Mouse (Mus musculus): ENCODE data around the gene Apol7e. TPM values are rescaled to one million over a fixed set of nuclear protein-coding genes. Genes with fewer than 3 reads are reported as not detected.

Gene Apol7e
- total and polyA plus RNA-seq, 2 experiments from 2014 or later = not detected

GRCm38 (mm10) chr15:77757586-77758226, 59.0 kb downstream of the Apol7e start:
- H3K9me3 ChIP-seq (ENCODE audit: low read length) = no peaks in the 10 kb centered on the region
- ATAC-seq (ENCODE audit: low FRiP score) (no peak), DNase-seq (ENCODE audit: low spot score) (no peak)
- WGBS = 89% methylated on average over 4 of the region's 4 CpGs
- H3K27me3 ChIP-seq (ENCODE audit: insufficient read depth, low read length) = no peaks in the 10 kb centered on the region
- no peak overlapping the region for H3K9ac ChIP-seq (replicated peaks; ENCODE audit: low read length, poor library complexity, severe bottlenecking)
- H3K36me3 ChIP-seq (ENCODE audit: insufficient read depth, low read length) = peaks cover 14% of the 10 kb centered on the region
- H3K4me3 ChIP-seq (ENCODE audit: low read depth, low read length) = no peak overlapping the region
- TF ChIP-seq CTCF (IDR thresholded peaks at IDR 0.05) = peak; percentile 33; the same call in 1 of the 2 replicates
- H3K4me1 ChIP-seq (ENCODE audit: insufficient read depth, low read length) = no peaks in the 10 kb centered on the region
- H3K27ac ChIP-seq (ENCODE audit: low read depth, low read length) = no peak overlapping the region
- no peak overlapping the region for H3K4me2 ChIP-seq (ENCODE audit: low read depth, low read length, poor library complexity, severe bottlenecking)

GRCm38 (mm10) chr15:77760037-77760436, 61.4 kb downstream of the Apol7e start:
- TF ChIP-seq CTCF (IDR thresholded peaks at IDR 0.05) = no peak
- Histone ChIP-seq H3K4me1 (ENCODE audit: insufficient read depth, low read length) (no peaks in the 10 kb centered on the region), H3K27me3 (ENCODE audit: insufficient read depth, low read length) (no peaks in the 10 kb centered on the region), H3K4me3 (ENCODE audit: low read depth, low read length) (no peak overlapping the region), H3K27ac (ENCODE audit: low read depth, low read length) (no peak overlapping the region), H3K9ac (replicated peaks; ENCODE audit: low read length, poor library complexity, severe bottlenecking) (no peak overlapping the region), H3K36me3 (ENCODE audit: insufficient read depth, low read length) (peaks cover 35% of the 10 kb centered on the region), H3K4me2 (ENCODE audit: low read depth, low read length, poor library complexity, severe bottlenecking) (no peak overlapping the region), H3K9me3 (ENCODE audit: low read length) (no peaks in the 10 kb centered on the region)
- ATAC-seq (ENCODE audit: low FRiP score) (no peak), DNase-seq (ENCODE audit: low spot score) (no peak)
- 94% methylated on average over 13 of the region's 16 CpGs for WGBS

- no peak for DNase-seq (ENCODE audit: low spot score)
- no peaks in the 10 kb centered on the region for H3K27me3 ChIP-seq (ENCODE audit: insufficient read depth, low read length)
- peaks cover 45% of the 10 kb centered on the region for H3K36me3 ChIP-seq (ENCODE audit: insufficient read depth, low read length)
- H3K4me2 ChIP-seq (ENCODE audit: low read depth, low read length, poor library complexity, severe bottlenecking) = no peak overlapping the region
- 92% methylated on average over 7 of the region's 7 CpGs for WGBS
- TF ChIP-seq CTCF (IDR thresholded peaks at IDR 0.05) = no peak
- no peaks in the 10 kb centered on the region for H3K4me1 ChIP-seq (ENCODE audit: insufficient read depth, low read length)
- H3K9ac ChIP-seq (replicated peaks; ENCODE audit: low read length, poor library complexity, severe bottlenecking) = no peak overlapping the region
- no peaks in the 10 kb centered on the region for H3K9me3 ChIP-seq (ENCODE audit: low read length)
- H3K27ac ChIP-seq (ENCODE audit: low read depth, low read length) = no peak overlapping the region
- ATAC-seq (ENCODE audit: low FRiP score) = no peak
- no peak overlapping the region for H3K4me3 ChIP-seq (ENCODE audit: low read depth, low read length)
These were observed 62.4 kb downstream of the Apol7e start for GRCm38 (mm10) chr15:77761083-77761482.

GRCm38 (mm10) chr15:77761561-77762380, 63.1 kb downstream of the Apol7e start:
- Histone ChIP-seq H3K9me3 (ENCODE audit: low read length) (no peaks in the 10 kb centered on the region), H3K4me3 (ENCODE audit: low read depth, low read length) (no peak overlapping the region), H3K4me1 (ENCODE audit: insufficient read depth, low read length) (no peaks in the 10 kb centered on the region), H3K27me3 (ENCODE audit: insufficient read depth, low read length) (no peaks in the 10 kb centered on the region), H3K27ac (ENCODE audit: low read depth, low read length) (no peak overlapping the region), H3K4me2 (ENCODE audit: low read depth, low read length, poor library complexity, severe bottlenecking) (no peak overlapping the region), H3K9ac (replicated peaks; ENCODE audit: low read length, poor library complexity, severe bottlenecking) (no peak overlapping the region), H3K36me3 (ENCODE audit: insufficient read depth, low read length) (peaks cover 52% of the 10 kb centered on the region)
- ATAC-seq (ENCODE audit: low FRiP score) = no peak
- peak; percentile 55 for DNase-seq (ENCODE audit: low spot score)
- 75% methylated on average over 22 of the region's 22 CpGs for WGBS
- peak; percentile 76 for TF ChIP-seq CTCF (IDR thresholded peaks at IDR 0.05)

GRCm38 (mm10) chr15:77763050-77763449, 64.4 kb downstream of the Apol7e start:
- ATAC-seq (ENCODE audit: low FRiP score) (no peak), DNase-seq (ENCODE audit: low spot score) (no peak)
- Histone ChIP-seq H3K27ac (ENCODE audit: low read depth, low read length) (no peak overlapping the region), H3K4me1 (ENCODE audit: insufficient read depth, low read length) (no peaks in the 10 kb centered on the region), H3K27me3 (ENCODE audit: insufficient read depth, low read length) (no peaks in the 10 kb centered on the region), H3K4me2 (ENCODE audit: low read depth, low read length, poor library complexity, severe bottlenecking) (no peak overlapping the region), H3K36me3 (ENCODE audit: insufficient read depth, low read length) (peaks cover 61% of the 10 kb centered on the region), H3K9me3 (ENCODE audit: low read length) (no peaks in the 10 kb centered on the region), H3K9ac (replicated peaks; ENCODE audit: low read length, poor library complexity, severe bottlenecking) (no peak overlapping the region), H3K4me3 (ENCODE audit: low read depth, low read length) (no peak overlapping the region)
- no peak for TF ChIP-seq CTCF (IDR thresholded peaks at IDR 0.05)
- WGBS = 93% methylated on average over 16 of the region's 16 CpGs

GRCm38 (mm10) chr15:77763702-77764101, 65.0 kb downstream of the Apol7e start:
- H3K4me2 ChIP-seq (ENCODE audit: low read depth, low read length, poor library complexity, severe bottlenecking) = no peak overlapping the region
- peaks cover 67% of the 10 kb centered on the region for H3K36me3 ChIP-seq (ENCODE audit: insufficient read depth, low read length)
- no peaks in the 10 kb centered on the region for H3K27me3 ChIP-seq (ENCODE audit: insufficient read depth, low read length)
- DNase-seq (ENCODE audit: low spot score) (no peak), ATAC-seq (ENCODE audit: low FRiP score) (no peak)
- no peak overlapping the region for H3K4me3 ChIP-seq (ENCODE audit: low read depth, low read length)
- no peak overlapping the region for H3K9ac ChIP-seq (replicated peaks; ENCODE audit: low read length, poor library complexity, severe bottlenecking)
- H3K27ac ChIP-seq (ENCODE audit: low read depth, low read length) = no peak overlapping the region
- H3K4me1 ChIP-seq (ENCODE audit: insufficient read depth, low read length) = no peaks in the 10 kb centered on the region
- TF ChIP-seq CTCF (IDR thresholded peaks at IDR 0.05) = no peak
- H3K9me3 ChIP-seq (ENCODE audit: low read length) = no peaks in the 10 kb centered on the region
- WGBS = 91% methylated on average over 11 of the region's 11 CpGs

All from midbrain, postnatal 0 days (tissue).